Mouse (Mus musculus): ENCODE data around the gene Cnr2. TPM values are rescaled to one million over a fixed set of nuclear protein-coding genes. Genes with fewer than 3 reads are reported as not detected.

The Cnr2 gene
- total RNA-seq, 2 experiments from 2014 or later, result 5.1 to 6.0 TPM

- peak; percentile 20 for ATAC-seq (replicated peaks; ENCODE audit: poor library complexity, severe bottlenecking)
Measured at GRCm38 (mm10) chr4:135875991-135876582, 19.1 kb upstream of the Cnr2 start.

GRCm38 (mm10) chr4:135876583-135877020 is 18.6 kb upstream of the Cnr2 start:
- ATAC-seq (replicated peaks; ENCODE audit: poor library complexity, severe bottlenecking), result peak; percentile 69

- no peak for ATAC-seq (replicated peaks; ENCODE audit: poor library complexity, severe bottlenecking)
Measured at GRCm38 (mm10) chr4:135877742-135878141, 17.5 kb upstream of the Cnr2 start.

- no peak for ATAC-seq (replicated peaks; ENCODE audit: poor library complexity, severe bottlenecking)
Measured at GRCm38 (mm10) chr4:135879021-135879420, 16.2 kb upstream of the Cnr2 start.

GRCm38 (mm10) chr4:135880018-135880417 is 15.2 kb upstream of the Cnr2 start:
- no peak for ATAC-seq (replicated peaks; ENCODE audit: poor library complexity, severe bottlenecking)

GRCm38 (mm10) chr4:135880576-135880975 is 14.6 kb upstream of the Cnr2 start:
- no peak for ATAC-seq (replicated peaks; ENCODE audit: poor library complexity, severe bottlenecking)

GRCm38 (mm10) chr4:135882023-135882422 is 13.2 kb upstream of the Cnr2 start:
- ATAC-seq (replicated peaks; ENCODE audit: poor library complexity, severe bottlenecking), result no peak

- no peak for ATAC-seq (replicated peaks; ENCODE audit: poor library complexity, severe bottlenecking)
Measured at GRCm38 (mm10) chr4:135883401-135883851, 11.8 kb upstream of the Cnr2 start.

- no peak for ATAC-seq (replicated peaks; ENCODE audit: poor library complexity, severe bottlenecking)
Measured at GRCm38 (mm10) chr4:135883881-135884516, 11.2 kb upstream of the Cnr2 start.

- no peak for ATAC-seq (replicated peaks; ENCODE audit: poor library complexity, severe bottlenecking)
Measured at GRCm38 (mm10) chr4:135884531-135884930, 10.7 kb upstream of the Cnr2 start.

GRCm38 (mm10) chr4:135885676-135886075 is 9.5 kb upstream of the Cnr2 start:
- no peak for ATAC-seq (replicated peaks; ENCODE audit: poor library complexity, severe bottlenecking)

- no peak for ATAC-seq (replicated peaks; ENCODE audit: poor library complexity, severe bottlenecking)
Measured at GRCm38 (mm10) chr4:135886184-135886583, 9.0 kb upstream of the Cnr2 start.

GRCm38 (mm10) chr4:135888448-135889057 is 6.6 kb upstream of the Cnr2 start:
- ATAC-seq (replicated peaks; ENCODE audit: poor library complexity, severe bottlenecking), result no peak

GRCm38 (mm10) chr4:135889146-135889883 is 5.9 kb upstream of the Cnr2 start:
- no peak for ATAC-seq (replicated peaks; ENCODE audit: poor library complexity, severe bottlenecking)

GRCm38 (mm10) chr4:135889884-135890283 is 5.3 kb upstream of the Cnr2 start:
- peak; percentile 88 for ATAC-seq (replicated peaks; ENCODE audit: poor library complexity, severe bottlenecking)

GRCm38 (mm10) chr4:135891539-135891938 is 3.7 kb upstream of the Cnr2 start:
- peak; percentile 61 for ATAC-seq (replicated peaks; ENCODE audit: poor library complexity, severe bottlenecking)

GRCm38 (mm10) chr4:135892884-135893283 is 2.3 kb upstream of the Cnr2 start:
- peak; percentile 19 for ATAC-seq (replicated peaks; ENCODE audit: poor library complexity, severe bottlenecking)

- ATAC-seq (replicated peaks; ENCODE audit: poor library complexity, severe bottlenecking), result no peak
Measured at GRCm38 (mm10) chr4:135896157-135896556, 963 bp downstream of the Cnr2 start.

- peak; percentile 86 for ATAC-seq (replicated peaks; ENCODE audit: poor library complexity, severe bottlenecking)
Measured at GRCm38 (mm10) chr4:135898380-135899049, 3.3 kb downstream of the Cnr2 start.

- ATAC-seq (replicated peaks; ENCODE audit: poor library complexity, severe bottlenecking), result peak; percentile 83
Measured at GRCm38 (mm10) chr4:135899050-135899448, 3.9 kb downstream of the Cnr2 start.

Data from granulocyte monocyte progenitor cell, adult 5-6 weeks (primary cell).